Mouse (Mus musculus) yolk sac, embryonic 10.5 days (tissue): Measurements from ENCODE around the gene Nit2.
A peak's percentile ranks its signal among the peaks of the same experiment; 100 is the strongest.

Experiments used
- DNase-seq: peaks from one replicate; pipeline ENCODE4 v3.0.0-alpha.2; 2017; ENCODE audit warnings: low spot score

The Nit2 gene

GRCm38 (mm10) chr16:57162841-57163240, 4.3 kb downstream of the Nit2 start:
- no peak for DNase-seq

- no peak for DNase-seq
Measured at GRCm38 (mm10) chr16:57159835-57160234, 7.3 kb downstream of the Nit2 start.

GRCm38 (mm10) chr16:57157728-57158127, 9.4 kb downstream of the Nit2 start:
- no peak for DNase-seq

GRCm38 (mm10) chr16:57157076-57157475, 10.1 kb downstream of the Nit2 start:
- DNase-seq, result no peak

GRCm38 (mm10) chr16:57155899-57156298, 11.2 kb downstream of the Nit2 start:
- DNase-seq, result no peak

- no peak for DNase-seq
Measured at GRCm38 (mm10) chr16:57151437-57151836, 15.7 kb downstream of the Nit2 start.

GRCm38 (mm10) chr16:57144741-57145140, 22.4 kb downstream of the Nit2 start:
- DNase-seq, result no peak

GRCm38 (mm10) chr16:57133611-57134010, 33.5 kb downstream of the Nit2 start:
- DNase-seq, result no peak

- DNase-seq, result no peak
Measured at GRCm38 (mm10) chr16:57132326-57132725, 34.8 kb downstream of the Nit2 start.

- DNase-seq, result no peak
Measured at GRCm38 (mm10) chr16:57131544-57131943, 35.6 kb downstream of the Nit2 start.

GRCm38 (mm10) chr16:57130752-57131400, 36.3 kb downstream of the Nit2 start:
- DNase-seq, result no peak

GRCm38 (mm10) chr16:57127825-57128224, 39.3 kb downstream of the Nit2 start:
- DNase-seq, result no peak

GRCm38 (mm10) chr16:57126268-57126667, 40.9 kb downstream of the Nit2 start:
- no peak for DNase-seq

- DNase-seq, result no peak
Measured at GRCm38 (mm10) chr16:57122682-57123445, 44.3 kb downstream of the Nit2 start.

- no peak for DNase-seq
Measured at GRCm38 (mm10) chr16:57121816-57122415, 45.2 kb downstream of the Nit2 start.

- peak; percentile 98 for DNase-seq
Measured at GRCm38 (mm10) chr16:57120913-57121815, 46.0 kb downstream of the Nit2 start, which contains the start of gene Tomm70a. Gene Tomm70a (plus strand): TSS chr16:57121703.

GRCm38 (mm10) chr16:57117562-57117961, 49.6 kb downstream of the Nit2 start:
- DNase-seq, result no peak

GRCm38 (mm10) chr16:57116066-57116465, 51.1 kb downstream of the Nit2 start:
- DNase-seq, result no peak
